Mouse (Mus musculus) CH12.LX (cell line): ENCODE data around the gene Lman2. TPM values are rescaled to one million over a fixed set of nuclear protein-coding genes. Genes with fewer than 3 reads are reported as not detected.

ENCODE experiments used
- DNase-seq: peaks from one replicate; pipeline ENCODE4 v3.0.0-alpha.2; 2013; ENCODE audit errors: extremely low read depth
- H3K27ac ChIP-seq: 2 replicates; pipeline ENCODE4 v1.5.1; 2012; ENCODE audit warnings: low read depth, mild to moderate bottlenecking, control low read depth, moderate library complexity; ENCODE audit not compliant: insufficient read depth
- H3K27me3 ChIP-seq: replicated peaks from 2 replicates; pipeline ENCODE3; 2012; ENCODE audit warnings: inconsistent platforms
- H3K36me3 ChIP-seq, 2 experiments: replicated peaks in 1 of 2; 2 replicates each; pipeline versions ENCODE3 to v1.6.1; 2012; ENCODE audit warnings: inconsistent platforms in 1 of 2, low read length in 1 of 2, mild to moderate bottlenecking in 1 of 2, mixed read lengths in 1 of 2, moderate library complexity in 1 of 2; ENCODE audit not compliant: control insufficient read depth in 1 of 2, insufficient read depth in 1 of 2
- H3K4me1 ChIP-seq, 2 experiments: 2 replicates each; pipeline ENCODE4 v1.6.1; 2012; ENCODE audit warnings: inconsistent platforms in 1 of 2, moderate library complexity in 1 of 2; ENCODE audit not compliant: insufficient read depth in 2 of 2, control insufficient read depth in 1 of 2
- H3K4me2 ChIP-seq: 2 replicates; pipeline ENCODE4 v1.6.1; 2012; ENCODE audit warnings: low read depth, mild to moderate bottlenecking, control low read depth; ENCODE audit not compliant: poor library complexity, insufficient read depth, severe bottlenecking
- H3K4me3 ChIP-seq, 3 experiments: fragments of 150-350 bp in 1 of 3; sonication (generic) in 1 of 3; replicated peaks in 1 of 3; 2 replicates each; pipeline versions ENCODE3 to v1.5.1; 2011 to 2012; ENCODE audit warnings: low read depth in 2 of 3, low read length in 2 of 3, mild to moderate bottlenecking in 2 of 3, moderate library complexity in 2 of 3, control low read depth in 1 of 3, improper control_type of control experiment in 1 of 3, inconsistent platforms in 1 of 3, mixed read lengths in 1 of 3; ENCODE audit not compliant: poor library complexity in 1 of 3
- H3K79me2 ChIP-seq: replicated peaks from 2 replicates; pipeline ENCODE4 v1.6.1; 2012; ENCODE audit warnings: mild to moderate bottlenecking, moderate library complexity; ENCODE audit not compliant: control insufficient read depth, poor library complexity, insufficient read depth, severe bottlenecking; ENCODE audit errors: extremely low read depth
- H3K9ac ChIP-seq: 2 replicates; pipeline ENCODE4 v1.6.1; 2012; ENCODE audit warnings: low read depth, mild to moderate bottlenecking, control low read depth, moderate library complexity; ENCODE audit not compliant: insufficient read depth
- H3K9me3 ChIP-seq: replicated peaks from 2 replicates; pipeline ENCODE3; 2012; ENCODE audit warnings: low read length, inconsistent platforms, mixed read lengths
- BHLHE40 ChIP-seq: IDR thresholded peaks from 2 replicates; pipeline ENCODE4 v1.6.1; 2011; ENCODE audit warnings: mild to moderate bottlenecking, low read depth, low read length, improper control_type of control experiment
- CHD1 ChIP-seq: IDR thresholded peaks from 2 replicates; pipeline ENCODE4 v1.6.1; 2012; ENCODE audit warnings: low read depth, low read length, improper control_type of control experiment, inconsistent platforms
- CHD2 ChIP-seq: IDR thresholded peaks from 2 replicates; pipeline ENCODE4 v1.6.1; 2011; ENCODE audit warnings: low read length, improper control_type of control experiment
- CTCF ChIP-seq, 2 experiments: IDR thresholded peaks in 1 of 2; conservative IDR thresholded peaks in 1 of 2; 2 replicates each; pipeline ENCODE4 v1.5.1; 2011 to 2012; ENCODE audit warnings: low read depth in 2 of 2, low read length in 2 of 2, improper control_type of control experiment in 1 of 2, inconsistent platforms in 1 of 2, mild to moderate bottlenecking in 1 of 2, moderate library complexity in 1 of 2
- E2F4 ChIP-seq: IDR thresholded peaks from 2 replicates; pipeline ENCODE4 v1.6.1; 2011; ENCODE audit warnings: low read depth, low read length, improper control_type of control experiment; ENCODE audit not compliant: insufficient replicate concordance
- ELF1 ChIP-seq: IDR thresholded peaks from 2 replicates; pipeline ENCODE4 v1.6.1; 2014; ENCODE audit warnings: low read depth, mild to moderate bottlenecking, inconsistent platforms, low read length, improper control_type of control experiment
- EP300 ChIP-seq: IDR thresholded peaks from 2 replicates; pipeline ENCODE4 v1.6.1; 2011; ENCODE audit warnings: low read length, improper control_type of control experiment
- ETS1 ChIP-seq: conservative IDR thresholded peaks from 2 replicates; pipeline ENCODE4 v1.6.1; 2012; ENCODE audit warnings: low read depth, mild to moderate bottlenecking, inconsistent platforms, low read length, improper control_type of control experiment, moderate library complexity
- GABPA ChIP-seq: IDR thresholded peaks from 2 replicates; pipeline ENCODE4 v1.6.1; 2012; ENCODE audit warnings: low read depth, low read length, improper control_type of control experiment, inconsistent platforms; ENCODE audit not compliant: insufficient replicate concordance
- HCFC1 ChIP-seq: IDR thresholded peaks from 2 replicates; pipeline ENCODE4 v1.6.1; 2012; ENCODE audit warnings: low read depth, mild to moderate bottlenecking, inconsistent platforms, low read length, improper control_type of control experiment
- IRF4 ChIP-seq: IDR thresholded peaks from 2 replicates; pipeline ENCODE4 v1.6.1; 2014; ENCODE audit warnings: low read depth, mild to moderate bottlenecking, inconsistent platforms, low read length, improper control_type of control experiment
- JUN ChIP-seq: IDR thresholded peaks from 2 replicates; pipeline ENCODE4 v1.6.1; 2011; ENCODE audit warnings: low read depth, mild to moderate bottlenecking, low read length, improper control_type of control experiment, moderate library complexity; ENCODE audit not compliant: insufficient read depth
- JUND ChIP-seq: conservative IDR thresholded peaks from 2 replicates; pipeline ENCODE4 v1.6.1; 2011; ENCODE audit warnings: low read depth, low read length, improper control_type of control experiment
- KAT2A ChIP-seq: IDR thresholded peaks from 2 replicates; pipeline ENCODE4 v1.6.1; 2012; ENCODE audit warnings: low read length, improper control_type of control experiment, inconsistent platforms; ENCODE audit not compliant: insufficient replicate concordance
- MAFK ChIP-seq: IDR thresholded peaks from 2 replicates; pipeline ENCODE4 v1.6.1; 2011; ENCODE audit warnings: low read length, improper control_type of control experiment; ENCODE audit not compliant: insufficient replicate concordance
- MAX ChIP-seq: IDR thresholded peaks from 2 replicates; pipeline ENCODE4 v1.6.1; 2011; ENCODE audit warnings: low read length, improper control_type of control experiment
- MAZ ChIP-seq: IDR thresholded peaks from 2 replicates; pipeline ENCODE4 v1.6.1; 2012; ENCODE audit warnings: low read depth, mild to moderate bottlenecking, inconsistent platforms, low read length, improper control_type of control experiment, moderate library complexity
- MEF2A ChIP-seq: IDR thresholded peaks from 2 replicates; pipeline ENCODE4 v1.6.1; 2014; ENCODE audit warnings: low read depth, mild to moderate bottlenecking, inconsistent platforms, low read length, improper control_type of control experiment, borderline replicate concordance
- MXI1 ChIP-seq: IDR thresholded peaks from 2 replicates; pipeline ENCODE4 v1.6.1; 2011; ENCODE audit warnings: mild to moderate bottlenecking, low read depth, low read length, improper control_type of control experiment
- MYC ChIP-seq: IDR thresholded peaks from 2 replicates; pipeline ENCODE4 v1.6.1; 2011; ENCODE audit warnings: low read depth, mild to moderate bottlenecking, improper control_type of control experiment, low read length
- NELFE ChIP-seq: IDR thresholded peaks from 2 replicates; pipeline ENCODE4 v1.6.1; 2011; ENCODE audit warnings: low read depth, low read length, improper control_type of control experiment
- NRF1 ChIP-seq: IDR thresholded peaks from 2 replicates; pipeline ENCODE4 v1.6.1; 2014; ENCODE audit warnings: low read depth, mild to moderate bottlenecking, inconsistent platforms, low read length, improper control_type of control experiment, moderate library complexity
- PAX5 ChIP-seq: IDR thresholded peaks from 2 replicates; pipeline ENCODE4 v1.6.1; 2012; ENCODE audit warnings: low read length, inconsistent platforms, mixed read lengths
- POLR2A ChIP-seq: IDR thresholded peaks from 2 replicates; pipeline ENCODE4 v1.6.1; 2011; ENCODE audit warnings: low read depth, mild to moderate bottlenecking, improper control_type of control experiment, low read length
- POLR2AphosphoS2 ChIP-seq: IDR thresholded peaks from 2 replicates; pipeline ENCODE4 v1.6.1; 2011; ENCODE audit warnings: low read depth, low read length, improper control_type of control experiment
- RAD21 ChIP-seq: IDR thresholded peaks from 2 replicates; pipeline ENCODE4 v1.6.1; 2011; ENCODE audit warnings: low read depth, mild to moderate bottlenecking, low read length, improper control_type of control experiment, moderate library complexity
- RCOR1 ChIP-seq: conservative IDR thresholded peaks from 2 replicates; pipeline ENCODE4 v1.6.1; 2012; ENCODE audit warnings: low read depth, mild to moderate bottlenecking, inconsistent platforms, low read length, improper control_type of control experiment
- SIN3A ChIP-seq: IDR thresholded peaks from 2 replicates; pipeline ENCODE4 v1.6.1; 2012; ENCODE audit warnings: low read length, improper control_type of control experiment, inconsistent platforms
- SMC3 ChIP-seq: IDR thresholded peaks from 2 replicates; pipeline ENCODE4 v1.6.1; 2011; ENCODE audit warnings: low read depth, low read length, improper control_type of control experiment
- TBP ChIP-seq: conservative IDR thresholded peaks from 2 replicates; pipeline ENCODE4 v1.6.1; 2011; ENCODE audit warnings: low read depth, low read length, improper control_type of control experiment
- TCF12 ChIP-seq: IDR thresholded peaks from 2 replicates; pipeline ENCODE4 v1.6.1; 2014; ENCODE audit warnings: low read depth, mild to moderate bottlenecking, inconsistent platforms, low read length, improper control_type of control experiment
- UBTF ChIP-seq: IDR thresholded peaks from 2 replicates; pipeline ENCODE4 v1.6.1; 2012; ENCODE audit warnings: low read depth, mild to moderate bottlenecking, inconsistent platforms, low read length, improper control_type of control experiment, moderate library complexity
- USF1 ChIP-seq: IDR thresholded peaks from 2 replicates; pipeline ENCODE4 v1.6.1; 2014; ENCODE audit warnings: low read depth, mild to moderate bottlenecking, inconsistent platforms, low read length, improper control_type of control experiment
- USF2 ChIP-seq: conservative IDR thresholded peaks from 2 replicates; pipeline ENCODE4 v1.6.1; 2011; ENCODE audit warnings: low read depth, low read length, improper control_type of control experiment
- ZC3H11A ChIP-seq: IDR thresholded peaks from 2 replicates; pipeline ENCODE4 v1.6.1; 2012; ENCODE audit warnings: low read depth, mild to moderate bottlenecking, inconsistent platforms, low read length, improper control_type of control experiment
- ZKSCAN1 ChIP-seq: IDR thresholded peaks from 2 replicates; pipeline ENCODE4 v1.6.1; 2012; ENCODE audit warnings: low read depth, inconsistent platforms, low read length, improper control_type of control experiment, borderline replicate concordance
- ZMIZ1 ChIP-seq: IDR thresholded peaks from 2 replicates; pipeline ENCODE4 v1.6.1; 2012; ENCODE audit warnings: low read depth, mild to moderate bottlenecking, inconsistent platforms, low read length, improper control_type of control experiment
- ZNF384 ChIP-seq: IDR thresholded peaks from 2 replicates; pipeline ENCODE4 v1.6.1; 2012; ENCODE audit warnings: low read depth, low read length, improper control_type of control experiment, inconsistent platforms
- dilution Hi-C: fragments of 300-500 bp; cut with MboI; formaldehyde crosslinking; loops from 2 replicates; pipeline ENCODE4 v1.14.3; 2020; ENCODE audit warnings: low sequenced_read_pairs; ENCODE audit not compliant: extremely low pct_unique_long_range_greater_than_20kb, extremely low pct_ligation_motif_present
- in situ Hi-C: fragments of 300-500 bp; cut with MboI; formaldehyde crosslinking; loops from 3 replicates; pipeline ENCODE4 v1.14.3; 2019; ENCODE audit warnings: low sequenced_read_pairs, low pct_ligation_motif_present, low pct_unique_long_range_greater_than_20kb, mixed read lengths
- polyA plus RNA-seq: library from polyadenylated mRNA; unstranded; fragments of >175 nt; gene quantifications from 2 replicates; pipeline ENCODE4 v1.2.1, GENCODE M21; 2012; ENCODE audit warnings: low read depth; ENCODE audit not compliant: insufficient read length
- total RNA-seq, 2 experiments: library from RNA; depleted of rRNA; stranded (reverse); fragments of 300-350 nt in 1 of 2; fragments of >200 nt in 1 of 2; gene quantifications; 2 replicates each; pipeline ENCODE4 v1.2.3; 2012 to 2014

The Lman2 gene
- total and polyA plus RNA-seq, 3 experiments, result 94.6 to 174 (median 126) TPM

GRCm38 (mm10) chr13:55329683-55330566 lies 32.7 kb downstream of the Lman2 start, which contains the start of gene Mxd3:
Gene Mxd3 (minus strand): TSS chr13:55329823.
- Histone ChIP-seq H3K9me3 (no peaks in the 10 kb centered on the region), H3K9ac (peak within 1 kb of the TSS; percentile 65), H3K4me3 (peak within 1 kb of the TSS; percentile 61 to 76 (median 63)), H3K79me2 (no peaks in the 10 kb centered on the region), H3K36me3 (peaks cover 14 to 17% of the 10 kb centered on the region in 2 experiments), H3K27ac (peak within 1 kb of the TSS; percentile 95), H3K27me3 (no peaks in the 10 kb centered on the region), H3K4me1 (peaks cover 25 to 34% of the 10 kb centered on the region in 2 experiments), H3K4me2 (peak within 1 kb of the TSS; percentile 56)
- dilution Hi-C loops, result no loop called here
- DNase-seq, result peak; percentile 92
- in situ Hi-C loops, result no loop called here
- no peak for TF ChIP-seq RAD21
- TF ChIP-seq ZMIZ1, result peak; percentile 64; the same call in 1 of the 2 replicates
- TF ChIP-seq ELF1, result peak; percentile 75
- 0 out of 2 replicates have a peak, but pooled peaks have one; percentile 13 for TF ChIP-seq MYC
- no peak for TF ChIP-seq ZNF384
- TF ChIP-seq CHD1, result 0 out of 2 replicates have a peak, but pooled peaks have one; percentile 16
- peak; percentile 89; the same call in 1 of the 2 replicates for TF ChIP-seq E2F4
- peak; percentile 70; the same call in 1 of the 2 replicates for TF ChIP-seq POLR2AphosphoS2
- TF ChIP-seq TCF12, result peak; percentile 26
- TF ChIP-seq NRF1, result peak; percentile 92
- TF ChIP-seq ZC3H11A, result no peak
- peak; percentile 95 for TF ChIP-seq MAZ
- no peak for TF ChIP-seq TBP
- TF ChIP-seq EP300, result 0 out of 2 replicates have a peak, but pooled peaks have one; percentile 14
- TF ChIP-seq MXI1, result peak; percentile 71
- peak; percentile 82; the same call in 1 of the 2 replicates for TF ChIP-seq MAX
- TF ChIP-seq SMC3, result peak; percentile 41
- no peak for TF ChIP-seq RCOR1
- no peak for TF ChIP-seq USF1
- TF ChIP-seq JUND, result 0 out of 2 replicates have a peak, but pooled peaks have one; percentile 23
- TF ChIP-seq MAFK, result no peak
- TF ChIP-seq PAX5, result no peak
- peak; percentile 44 for TF ChIP-seq ETS1
- no peak for TF ChIP-seq JUN
- no peak for TF ChIP-seq ZKSCAN1
- peak; percentile 87 for TF ChIP-seq POLR2A
- peak; percentile 81 for TF ChIP-seq BHLHE40
- peak; percentile 35; the same call in 1 of the 2 replicates for TF ChIP-seq UBTF
- 0 out of 2 replicates have a peak, but pooled peaks have one; percentile 45 for TF ChIP-seq KAT2A
- TF ChIP-seq GABPA, result no peak
- no peak for TF ChIP-seq USF2
- TF ChIP-seq SIN3A, result peak; percentile 85
- TF ChIP-seq CHD2, result peak; percentile 78
- peak; percentile 66 for TF ChIP-seq NELFE
- TF ChIP-seq CTCF (conservative IDR thresholded peaks at IDR 0.05 in 1 of 2, IDR thresholded peaks at IDR 0.05 in 1 of 2; ENCODE audit: low read depth in 2 of 2, low read length in 2 of 2), result no peak
- peak; percentile 64 for TF ChIP-seq MEF2A
- TF ChIP-seq HCFC1, result peak; percentile 46
- peak; percentile 68 for TF ChIP-seq IRF4
